Mouse (Mus musculus): Measurements from ENCODE around the gene Aacs.

- TF ChIP-seq POLR2A (IDR thresholded peaks at IDR 0.05; ENCODE audit: low read depth, low read length), result no peak
- no peak for TF ChIP-seq TCF12 (IDR thresholded peaks at IDR 0.05; ENCODE audit: low read depth, low read length)
- no peak for TF ChIP-seq ZKSCAN1 (IDR thresholded peaks at IDR 0.05; ENCODE audit: borderline replicate concordance, low read depth, low read length)
- no peak for TF ChIP-seq ZC3H11A (IDR thresholded peaks at IDR 0.05; ENCODE audit: low read depth, low read length)
- TF ChIP-seq CTCF (conservative IDR thresholded peaks at IDR 0.05 in 1 of 2, IDR thresholded peaks at IDR 0.05 in 1 of 2; ENCODE audit: low read depth in 2 of 2, low read length in 2 of 2), result no peak
- no peak for TF ChIP-seq RCOR1 (conservative IDR thresholded peaks at IDR 0.05; ENCODE audit: low read depth, low read length)
- no peak for TF ChIP-seq ELF1 (IDR thresholded peaks at IDR 0.05; ENCODE audit: low read depth, low read length)
- TF ChIP-seq EP300 (IDR thresholded peaks at IDR 0.05; ENCODE audit: low read length), result no peak
- no peak for TF ChIP-seq SIN3A (IDR thresholded peaks at IDR 0.05; ENCODE audit: low read length)
- TF ChIP-seq MAX (IDR thresholded peaks at IDR 0.05; ENCODE audit: low read length), result no peak
- no peak for TF ChIP-seq TBP (conservative IDR thresholded peaks at IDR 0.05; ENCODE audit: low read depth, low read length)
- no peak for TF ChIP-seq ZNF384 (IDR thresholded peaks at IDR 0.05; ENCODE audit: low read depth, low read length)
- TF ChIP-seq MXI1 (IDR thresholded peaks at IDR 0.05; ENCODE audit: low read depth, low read length), result no peak
Measured at GRCm38 (mm10) chr5:125534168-125534610, 58.6 kb downstream of the Aacs start.
